Mouse (Mus musculus) forebrain, embryonic 16.5 days (tissue): ENCODE measurements at regions not wholly inside any gene's neighbourhood (a gene's known extent, or its start where the extent isn't known, plus 50 kb on each side); places are given as distances from the start of the nearest gene placed in this dataset.
A peak's percentile ranks its signal among the peaks of the same experiment; 100 is the strongest.
"Not testable (repeated sequence)": the region's sequence is repeated elsewhere in the genome, so short reads cannot be mapped to it uniquely, and the experiment has no call there.

ENCODE experiments used
- ATAC-seq: fragments of 200-750 bp; cut with Nextera tagmentation; 2 replicates; pipeline ENCODE4 v1.8.0; 2017; ENCODE audit warnings: mild to moderate bottlenecking, moderate library complexity
- H3K27ac ChIP-seq: fragments of 300-500 bp; sonication (generic); 2 replicates; pipeline ENCODE4 v1.5.1; 2014; ENCODE audit warnings: low read length, control low read depth
- H3K27me3 ChIP-seq: fragments of 300-500 bp; sonication (generic); replicated peaks from 2 replicates; pipeline ENCODE4 v1.6.1; 2014; ENCODE audit warnings: low read length; ENCODE audit not compliant: control insufficient read depth, insufficient read depth
- H3K36me3 ChIP-seq: fragments of 300-500 bp; sonication (generic); 2 replicates; pipeline ENCODE4 v1.6.1; 2014; ENCODE audit not compliant: control insufficient read depth, insufficient read depth
- H3K4me1 ChIP-seq: fragments of 300-500 bp; sonication (generic); replicated peaks from 2 replicates; pipeline ENCODE4 v1.6.1; 2014; ENCODE audit warnings: low read length; ENCODE audit not compliant: control insufficient read depth, insufficient read depth
- H3K4me2 ChIP-seq: fragments of 300-500 bp; sonication (generic); 2 replicates; pipeline ENCODE4 v1.6.1; 2014; ENCODE audit warnings: mild to moderate bottlenecking, low read length, control low read depth
- H3K4me3 ChIP-seq: fragments of 300-500 bp; sonication (generic); replicated peaks from 2 replicates; pipeline ENCODE4 v1.5.1; 2014; ENCODE audit warnings: mild to moderate bottlenecking, low read length, control low read depth
- H3K9ac ChIP-seq: fragments of 300-500 bp; sonication (generic); replicated peaks from 2 replicates; pipeline ENCODE4 v1.6.1; 2014; ENCODE audit warnings: low read depth, low read length, control low read depth
- H3K9me3 ChIP-seq: fragments of 300-500 bp; sonication (generic); 2 replicates; pipeline ENCODE4 v1.6.1; 2016; ENCODE audit warnings: low read length; ENCODE audit not compliant: control insufficient read depth
- WGBS: fragments of 180-500 bp; shearing (Covaris S2); extraction: QIAGEN DNeasy Blood & Tissue Kit; methylation state at CpG from one replicate; pipeline ENCODE4 v1.1.7; 2014; 5-methylcytosine and 5-hydroxymethylcytosine counted together

GRCm38 (mm10) chr17:43161306-43161705 lies 108.8 kb upstream of the Adgrf1 start:
- not testable (repeated sequence) for H3K27ac ChIP-seq, H3K4me2 ChIP-seq, ATAC-seq, H3K9ac ChIP-seq, H3K36me3 ChIP-seq, H3K27me3 ChIP-seq, H3K4me3 ChIP-seq, H3K9me3 ChIP-seq
- H3K4me1 ChIP-seq: peaks cover 14% of the 10 kb centered on the region
- 74% methylated on average over 8 of the region's 10 CpGs for WGBS

GRCm38 (mm10) chr17:43163126-43163525 lies 107.0 kb upstream of the Adgrf1 start:
- Histone ChIP-seq H3K27ac (no peak overlapping the region), H3K9me3 (no peaks in the 10 kb centered on the region), H3K36me3 (no peaks in the 10 kb centered on the region), H3K4me1 (peaks cover 7% of the 10 kb centered on the region), H3K4me2 (no peak overlapping the region), H3K4me3 (no peak overlapping the region), H3K27me3 (no peaks in the 10 kb centered on the region), H3K9ac (no peak overlapping the region)
- WGBS: 91% methylated on average over 4 of the region's 4 CpGs
- ATAC-seq: no peak

- WGBS: 77% methylated on average over 4 of the region's 4 CpGs
- no peaks in the 10 kb centered on the region for H3K4me1 ChIP-seq
- no peak overlapping the region for H3K4me2 ChIP-seq
- no peak overlapping the region for H3K4me3 ChIP-seq
- no peak for ATAC-seq
- no peaks in the 10 kb centered on the region for H3K9me3 ChIP-seq
- no peaks in the 10 kb centered on the region for H3K36me3 ChIP-seq
- H3K9ac ChIP-seq: no peak overlapping the region
- no peak overlapping the region for H3K27ac ChIP-seq
- no peaks in the 10 kb centered on the region for H3K27me3 ChIP-seq
Observed at GRCm38 (mm10) chr17:43166091-43166490, 104.0 kb upstream of the Adgrf1 start.

GRCm38 (mm10) chr17:43169435-43169834 lies 100.7 kb upstream of the Adgrf1 start:
- 57% methylated on average over 1 of the region's 1 CpGs for WGBS
- H3K27ac ChIP-seq: no peak overlapping the region

GRCm38 (mm10) chr17:43172657-43173165 lies 97.4 kb upstream of the Adgrf1 start:
- 35% methylated on average over 6 of the region's 6 CpGs for WGBS
- Histone ChIP-seq H3K4me3 (no peak overlapping the region), H3K36me3 (no peaks in the 10 kb centered on the region), H3K9me3 (no peaks in the 10 kb centered on the region), H3K27me3 (no peaks in the 10 kb centered on the region), H3K4me1 (no peaks in the 10 kb centered on the region), H3K4me2 (no peak overlapping the region), H3K9ac (no peak overlapping the region), H3K27ac (no peak overlapping the region)
- peak; percentile 36; the same call in 1 of the 2 replicates for ATAC-seq

More at GRCm38 (mm10) chr17:43169435-43169834, 100.7 kb upstream of the Adgrf1 start:
- Histone ChIP-seq H3K9me3 (no peaks in the 10 kb centered on the region), H3K36me3 (no peaks in the 10 kb centered on the region), H3K4me3 (no peak overlapping the region), H3K4me1 (no peaks in the 10 kb centered on the region), H3K9ac (no peak overlapping the region), H3K4me2 (no peak overlapping the region), H3K27me3 (no peaks in the 10 kb centered on the region)
- ATAC-seq: no peak

GRCm38 (mm10) chr17:43174860-43175259 lies 95.3 kb upstream of the Adgrf1 start:
- WGBS: 62% methylated on average over 1 of the region's 1 CpGs
- Histone ChIP-seq H3K27me3 (no peaks in the 10 kb centered on the region), H3K36me3 (no peaks in the 10 kb centered on the region), H3K4me2 (no peak overlapping the region), H3K4me1 (no peaks in the 10 kb centered on the region), H3K9me3 (no peaks in the 10 kb centered on the region), H3K4me3 (no peak overlapping the region), H3K9ac (no peak overlapping the region), H3K27ac (no peak overlapping the region)
- no peak for ATAC-seq

GRCm38 (mm10) chr17:43177244-43177643 lies 92.9 kb upstream of the Adgrf1 start:
- no peaks in the 10 kb centered on the region for H3K9me3 ChIP-seq
- H3K9ac ChIP-seq: no peak overlapping the region
- no peak overlapping the region for H3K4me3 ChIP-seq
- ATAC-seq: no peak
- no peaks in the 10 kb centered on the region for H3K4me1 ChIP-seq
- no peaks in the 10 kb centered on the region for H3K36me3 ChIP-seq
- H3K27ac ChIP-seq: no peak overlapping the region
- H3K4me2 ChIP-seq: no peak overlapping the region
- 62% methylated on average over 1 of the region's 1 CpGs for WGBS
- no peaks in the 10 kb centered on the region for H3K27me3 ChIP-seq

- H3K36me3 ChIP-seq: no peaks in the 10 kb centered on the region
- no peak overlapping the region for H3K9ac ChIP-seq
- H3K4me1 ChIP-seq: no peaks in the 10 kb centered on the region
- ATAC-seq: no peak
- no peak overlapping the region for H3K4me2 ChIP-seq
- H3K27ac ChIP-seq: no peak overlapping the region
- no peaks in the 10 kb centered on the region for H3K27me3 ChIP-seq
- H3K4me3 ChIP-seq: no peak overlapping the region
- no peaks in the 10 kb centered on the region for H3K9me3 ChIP-seq
- 55% methylated on average over 2 of the region's 2 CpGs for WGBS
Observed at GRCm38 (mm10) chr17:43190016-43190415, 80.1 kb upstream of the Adgrf1 start.

- Histone ChIP-seq H3K4me2 (no peak overlapping the region), H3K9ac (no peak overlapping the region), H3K9me3 (no peaks in the 10 kb centered on the region), H3K27ac (no peak overlapping the region), H3K4me1 (no peaks in the 10 kb centered on the region), H3K36me3 (no peaks in the 10 kb centered on the region), H3K27me3 (no peaks in the 10 kb centered on the region), H3K4me3 (no peak overlapping the region)
- 78% methylated on average over 3 of the region's 3 CpGs for WGBS
- ATAC-seq: no peak
Observed at GRCm38 (mm10) chr17:43190853-43191485, 79.2 kb upstream of the Adgrf1 start.

GRCm38 (mm10) chr17:43197232-43197631 lies 72.9 kb upstream of the Adgrf1 start:
- Histone ChIP-seq H3K4me1 (no peaks in the 10 kb centered on the region), H3K27me3 (no peaks in the 10 kb centered on the region), H3K27ac (no peak overlapping the region), H3K36me3 (no peaks in the 10 kb centered on the region), H3K9ac (no peak overlapping the region), H3K9me3 (0 out of 2 replicates have a peak, but pooled peaks cover 2% of the 10 kb centered on the region), H3K4me3 (no peak overlapping the region), H3K4me2 (no peak overlapping the region)
- 27% methylated on average over 1 of the region's 1 CpGs for WGBS
- ATAC-seq: no peak
